Mouse (Mus musculus) bone marrow macrophage, adult 2 months (primary cell): Measurements from ENCODE around the gene Paqr7. TPM values are rescaled to one million over a fixed set of nuclear protein-coding genes. Genes with fewer than 3 reads are reported as not detected.

Experiments
- H3K27ac ChIP-seq: 2 replicates; pipeline ENCODE4 v1.5.1; 2012; ENCODE audit warnings: low read depth, low read length; ENCODE audit not compliant: insufficient read depth
- H3K4me1 ChIP-seq: 2 replicates; pipeline ENCODE4 v1.6.1; 2012; ENCODE audit warnings: low read length; ENCODE audit not compliant: control insufficient read depth, insufficient read depth
- H3K4me3 ChIP-seq: 2 replicates; pipeline ENCODE4 v1.5.1; 2012; ENCODE audit warnings: mild to moderate bottlenecking, low read length, moderate library complexity; ENCODE audit not compliant: insufficient read depth
- CTCF ChIP-seq: IDR thresholded peaks from 2 replicates; pipeline ENCODE4 v1.5.1; 2012; ENCODE audit warnings: low read depth, mild to moderate bottlenecking, low read length, moderate library complexity
- POLR2A ChIP-seq: IDR thresholded peaks from 2 replicates; pipeline ENCODE4 v1.6.1; 2012; ENCODE audit warnings: mild to moderate bottlenecking, low read depth, low read length, borderline replicate concordance
- polyA plus RNA-seq: library from polyadenylated mRNA; stranded (reverse); fragments of >200 nt; gene quantifications from 2 replicates; pipeline ENCODE4 v1.2.4, GENCODE M21; 2012; ENCODE audit not compliant: missing spikeins, insufficient read depth, insufficient read length

Paqr7 gene
- polyA plus RNA-seq, 1 experiment, result 41.9 TPM

GRCm38 (mm10) chr4:134548169-134548938 is 51.9 kb downstream of the Paqr7 start:
- Histone ChIP-seq H3K27ac (peak overlapping the region; percentile 59), H3K4me3 (peak overlapping the region; percentile 18), H3K4me1 (peaks cover 29% of the 10 kb centered on the region)
- no peak for TF ChIP-seq CTCF
- no peak for TF ChIP-seq POLR2A

GRCm38 (mm10) chr4:134549899-134550298 is 53.4 kb downstream of the Paqr7 start:
- H3K4me1 ChIP-seq, result peaks cover 29% of the 10 kb centered on the region
- 0 out of 2 replicates have a peak, but pooled peaks have one; percentile 27 for TF ChIP-seq CTCF
- no peak for TF ChIP-seq POLR2A
- H3K4me3 ChIP-seq, result no peak overlapping the region
- H3K27ac ChIP-seq, result no peak overlapping the region

- Histone ChIP-seq H3K4me1 (peaks cover 25% of the 10 kb centered on the region), H3K4me3 (peak within 1 kb of the TSS; percentile 82), H3K27ac (no peak within 1 kb of the TSS)
- TF ChIP-seq CTCF (no peak), POLR2A (no peak)
These were observed 55.2 kb downstream of the Paqr7 start, which contains the start of gene Selenon for GRCm38 (mm10) chr4:134551494-134552316. Selenon (minus strand) TSS chr4:134552166.

GRCm38 (mm10) chr4:134553631-134554030 is 57.1 kb downstream of the Paqr7 start:
- Histone ChIP-seq H3K27ac (no peak overlapping the region), H3K4me3 (no peak overlapping the region), H3K4me1 (peaks cover 15% of the 10 kb centered on the region)
- no peak for TF ChIP-seq CTCF
- TF ChIP-seq POLR2A, result no peak

GRCm38 (mm10) chr4:134555956-134556580 is 59.6 kb downstream of the Paqr7 start:
- H3K27ac ChIP-seq, result no peak overlapping the region
- H3K4me3 ChIP-seq, result no peak overlapping the region
- TF ChIP-seq POLR2A (no peak), CTCF (peak; percentile 29; the same call in 1 of the 2 replicates)
- H3K4me1 ChIP-seq, result peaks cover 12% of the 10 kb centered on the region

GRCm38 (mm10) chr4:134557626-134558249 is 61.2 kb downstream of the Paqr7 start:
- TF ChIP-seq CTCF (no peak), POLR2A (no peak)

GRCm38 (mm10) chr4:134558570-134559113 is 62.1 kb downstream of the Paqr7 start:
- no peak overlapping the region for H3K4me3 ChIP-seq
- peaks cover 7% of the 10 kb centered on the region for H3K4me1 ChIP-seq
- TF ChIP-seq CTCF, result no peak
- TF ChIP-seq POLR2A, result no peak
- H3K27ac ChIP-seq, result no peak overlapping the region

More at GRCm38 (mm10) chr4:134557626-134558249, 61.2 kb downstream of the Paqr7 start:
- H3K27ac ChIP-seq, result peak overlapping the region; percentile 50
- H3K4me1 ChIP-seq, result peaks cover 7% of the 10 kb centered on the region
- H3K4me3 ChIP-seq, result no peak overlapping the region

GRCm38 (mm10) chr4:134559154-134559553 is 62.7 kb downstream of the Paqr7 start:
- peaks cover 7% of the 10 kb centered on the region for H3K4me1 ChIP-seq
- no peak for TF ChIP-seq CTCF
- H3K4me3 ChIP-seq, result no peak overlapping the region
- no peak overlapping the region for H3K27ac ChIP-seq

Other genes starting within 250 kb of the Paqr7 start
- not detected in 2 replicates for gene Gm30191, start 249.8 kb upstream of the Paqr7 start, polyA plus RNA-seq
- gene Grrp1, start 242.6 kb upstream of the Paqr7 start, polyA plus RNA-seq, result not detected in 2 replicates
- gene Pdik1l, start 208.8 kb upstream of the Paqr7 start, polyA plus RNA-seq, result 12.2 and 15.2 TPM in 2 replicates
- gene Trim63, start 181.6 kb upstream of the Paqr7 start, polyA plus RNA-seq, result not detected in 2 replicates
- gene Slc30a2, start 153.5 kb upstream of the Paqr7 start, polyA plus RNA-seq, result not detected in 2 replicates
- 0.56 TPM in 1 of 2 replicates, not detected in the other for gene Extl1, start 112.8 kb upstream of the Paqr7 start, polyA plus RNA-seq
- gene Pafah2, start 100.4 kb upstream of the Paqr7 start, polyA plus RNA-seq, result 6.4 and 8.0 TPM in 2 replicates
- 314 and 367 TPM in 2 replicates for gene Stmn1, start 28.4 kb upstream of the Paqr7 start, polyA plus RNA-seq
- gene Aunip, start 14.3 kb downstream of the Paqr7 start, polyA plus RNA-seq, result 4.0 and 4.4 TPM in 2 replicates
- 58.9 and 59.7 TPM in 2 replicates for gene Mtfr1l, start 38.7 kb downstream of the Paqr7 start, polyA plus RNA-seq
- gene Selenon, start 55.5 kb downstream of the Paqr7 start, polyA plus RNA-seq, result 28.4 and 33.3 TPM in 2 replicates
- 87.4 and 93.7 TPM in 2 replicates for gene Man1c1, start 207.6 kb downstream of the Paqr7 start, polyA plus RNA-seq